Mouse (Mus musculus): ENCODE data around the gene Cog8. TPM values are rescaled to one million over a fixed set of nuclear protein-coding genes. Genes with fewer than 3 reads are reported as not detected.

Gene Cog8
- 23.3 TPM for polyA plus RNA-seq (2014; fragmentation: Illumina TruSeq; extraction: RNeasy Lipid Tissue Mini Kit (QIAGEN cat#74804))

GRCm38 (mm10) chr8:107056076-107056972 lies at the start of gene Cog8, which contains the start of gene Nip7:
Gene Cog8 (minus strand): TSS chr8:107056689.
Gene Nip7 (plus strand): TSS chr8:107056877.

GRCm38 (mm10) chr8:107096366-107097036 lies 40.0 kb upstream of the Cog8 start, which contains the start of gene Terf2:
Gene Terf2 (minus strand): TSS chr8:107096547.

GRCm38 (mm10) chr8:107065511-107066496 lies 9.3 kb upstream of the Cog8 start, which contains the start of gene Tmed6:
Gene Tmed6 (minus strand): TSS chr8:107065644.

GRCm38 (mm10) chr8:107048061-107048941 lies 8.2 kb downstream of the Cog8 start, which contains the start of gene Pdf:
Gene Pdf (minus strand): TSS chr8:107048614.

GRCm38 (mm10) chr8:107030650-107031576 lies 25.6 kb downstream of the Cog8 start, which contains the start of gene Vps4a:
Gene Vps4a (plus strand): TSS chr8:107031222.

Other genes with a start within 250 kb of the Cog8 start
- 1.4 TPM for gene Has3, start 186.4 kb downstream of the Cog8 start, polyA plus RNA-seq (2014; fragmentation: Illumina TruSeq; extraction: RNeasy Lipid Tissue Mini Kit (QIAGEN cat#74804))
- gene Utp4, start 163.1 kb downstream of the Cog8 start, polyA plus RNA-seq (2014; fragmentation: Illumina TruSeq; extraction: RNeasy Lipid Tissue Mini Kit (QIAGEN cat#74804)), result 40.8 TPM
- 61.9 TPM for gene Sntb2, start 120.9 kb downstream of the Cog8 start, polyA plus RNA-seq (2014; fragmentation: Illumina TruSeq; extraction: RNeasy Lipid Tissue Mini Kit (QIAGEN cat#74804))
- 36.2 TPM for gene Vps4a, start 25.5 kb downstream of the Cog8 start, polyA plus RNA-seq (2014; fragmentation: Illumina TruSeq; extraction: RNeasy Lipid Tissue Mini Kit (QIAGEN cat#74804))
- 62.8 TPM for gene Pdf, start 8.1 kb downstream of the Cog8 start, polyA plus RNA-seq (2014; fragmentation: Illumina TruSeq; extraction: RNeasy Lipid Tissue Mini Kit (QIAGEN cat#74804))
- gene Nip7, start 188 bp upstream of the Cog8 start, polyA plus RNA-seq (2014; fragmentation: Illumina TruSeq; extraction: RNeasy Lipid Tissue Mini Kit (QIAGEN cat#74804)), result 19.2 TPM
- gene Tmed6, start 9.0 kb upstream of the Cog8 start, polyA plus RNA-seq (2014; fragmentation: Illumina TruSeq; extraction: RNeasy Lipid Tissue Mini Kit (QIAGEN cat#74804)), result not detected
- 39.3 TPM for gene Terf2, start 39.9 kb upstream of the Cog8 start, polyA plus RNA-seq (2014; fragmentation: Illumina TruSeq; extraction: RNeasy Lipid Tissue Mini Kit (QIAGEN cat#74804))
- 239 TPM for gene Cyb5b, start 94.0 kb upstream of the Cog8 start, polyA plus RNA-seq (2014; fragmentation: Illumina TruSeq; extraction: RNeasy Lipid Tissue Mini Kit (QIAGEN cat#74804))
- 145 TPM for gene Nfat5, start 236.8 kb upstream of the Cog8 start, polyA plus RNA-seq (2014; fragmentation: Illumina TruSeq; extraction: RNeasy Lipid Tissue Mini Kit (QIAGEN cat#74804))